Mouse (Mus musculus) spleen, adult 2 months (tissue): ENCODE data around the gene Adgrf1. TPM values are rescaled to one million over a fixed set of nuclear protein-coding genes. Genes with fewer than 3 reads are reported as not detected.
A peak's percentile ranks its signal among the peaks of the same experiment; 100 is the strongest.

Experiments used
- DNase-seq, 2 experiments: peaks; one replicate each; pipeline versions ENCODE4 v3.0.0 to v3.0.0-alpha.2; 2012 to 2021; ENCODE audit warnings: low spot score in 2 of 2, low read depth in 1 of 2
- H3K27ac ChIP-seq: fragments of 200-500 bp; 2 replicates; pipeline ENCODE4 v1.5.1; 2012; ENCODE audit warnings: low read length, inconsistent platforms; ENCODE audit not compliant: insufficient read depth
- H3K27me3 ChIP-seq: fragments of 200-500 bp; 2 replicates; pipeline ENCODE4 v1.6.1; 2012; ENCODE audit warnings: mild to moderate bottlenecking, moderate library complexity, low read length, inconsistent platforms; ENCODE audit not compliant: control insufficient read depth, insufficient read depth
- H3K36me3 ChIP-seq: fragments of 200-500 bp; 2 replicates; pipeline ENCODE4 v1.6.1; 2012; ENCODE audit warnings: mild to moderate bottlenecking, low read length, inconsistent platforms; ENCODE audit not compliant: control insufficient read depth, insufficient read depth
- H3K4me1 ChIP-seq: fragments of 200-500 bp; 2 replicates; pipeline ENCODE4 v1.6.1; 2011; ENCODE audit warnings: inconsistent platforms; ENCODE audit not compliant: control insufficient read depth, insufficient read depth, insufficient read length
- H3K4me3 ChIP-seq: fragments of 200-500 bp; 2 replicates; pipeline ENCODE4 v1.5.1; 2011; ENCODE audit warnings: mild to moderate bottlenecking, inconsistent platforms; ENCODE audit not compliant: insufficient read depth, insufficient read length; ENCODE audit errors: extremely low read depth
- CTCF ChIP-seq: fragments of 200-500 bp; IDR thresholded peaks from 2 replicates; pipeline ENCODE4 v1.5.1; 2011; ENCODE audit warnings: mild to moderate bottlenecking, inconsistent platforms; ENCODE audit not compliant: insufficient read depth, insufficient read length, insufficient replicate concordance; ENCODE audit errors: extremely low read depth
- POLR2A ChIP-seq: fragments of 200-500 bp; IDR thresholded peaks from 2 replicates; pipeline ENCODE4 v1.6.1; 2011; ENCODE audit warnings: low read depth, low read length, inconsistent platforms
- WGBS: fragments of 180-500 bp; shearing (Covaris S2); methylation state at CpG from one replicate; pipeline ENCODE4 v1.1.7; 2018; 5-methylcytosine and 5-hydroxymethylcytosine counted together
- polyA plus RNA-seq: library from polyadenylated mRNA; depleted of rRNA; stranded (reverse); fragments of >200 nt; gene quantifications from 2 replicates; pipeline ENCODE4 v1.2.3, GENCODE M21; 2012

The Adgrf1 gene
- polyA plus RNA-seq, 1 experiment: not detected

GRCm38 (mm10) chr17:43252846-43253245 is 17.3 kb upstream of the Adgrf1 start:
- no peak overlapping the region for H3K27ac ChIP-seq
- H3K4me3 ChIP-seq: no peak overlapping the region
- TF ChIP-seq POLR2A (no peak), CTCF (no peak)
- H3K36me3 ChIP-seq: no peaks in the 10 kb centered on the region
- 91% methylated on average over 11 of the region's 11 CpGs for WGBS
- no peaks in the 10 kb centered on the region for H3K27me3 ChIP-seq
- no peak for DNase-seq
- peaks cover 7% of the 10 kb centered on the region; the same call in 1 of the 2 replicates for H3K4me1 ChIP-seq

- Histone ChIP-seq H3K4me1 (peaks cover 7% of the 10 kb centered on the region; the same call in 1 of the 2 replicates), H3K36me3 (no peaks in the 10 kb centered on the region), H3K27me3 (no peaks in the 10 kb centered on the region), H3K27ac (no peak overlapping the region), H3K4me3 (no peak overlapping the region)
- no peak for TF ChIP-seq CTCF
- TF ChIP-seq POLR2A: no peak
- no peak for DNase-seq
- WGBS: 14% methylated on average over 3 of the region's 3 CpGs
These were observed 15.9 kb upstream of the Adgrf1 start for GRCm38 (mm10) chr17:43254261-43254660.

DNA sequence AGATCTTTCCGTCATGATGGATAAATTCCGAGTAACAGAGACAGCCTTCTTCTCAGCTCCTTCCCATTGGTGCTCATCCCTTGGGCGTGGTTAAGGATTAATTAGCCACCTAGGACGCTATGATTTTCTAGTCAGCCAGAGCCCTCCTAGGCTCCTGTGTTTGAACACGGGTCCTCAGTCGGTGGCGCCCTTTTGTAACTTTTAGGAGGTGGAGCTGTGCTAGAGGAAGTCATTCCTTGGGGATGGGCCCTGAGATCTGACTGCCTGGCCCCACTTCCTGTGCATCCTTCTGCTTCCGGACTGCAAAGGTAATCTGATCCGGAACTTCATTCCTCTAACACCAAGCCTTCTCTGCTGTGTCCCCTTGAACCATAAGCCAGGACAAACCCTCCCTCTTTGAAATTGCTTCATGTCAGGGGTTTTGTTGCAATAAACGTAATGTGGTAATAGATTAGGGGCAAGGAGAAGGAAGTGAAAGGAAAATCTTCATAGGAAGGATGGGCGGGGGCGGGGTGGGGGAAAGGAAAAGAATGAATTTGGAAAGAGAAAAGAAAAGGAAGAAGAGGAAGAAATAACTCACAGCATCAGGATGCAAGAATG is 13.5 kb upstream of the Adgrf1 start:
- no peaks in the 10 kb centered on the region for H3K36me3 ChIP-seq
- TF ChIP-seq POLR2A (no peak), CTCF (no peak)
- H3K27me3 ChIP-seq: no peaks in the 10 kb centered on the region
- no peak overlapping the region for H3K27ac ChIP-seq
- no peak overlapping the region for H3K4me3 ChIP-seq
- WGBS: 79% methylated on average over 12 of the region's 12 CpGs
- H3K4me1 ChIP-seq: peaks cover 7% of the 10 kb centered on the region; the same call in 1 of the 2 replicates
- no peak for DNase-seq

- no peak overlapping the region for H3K27ac ChIP-seq
- no peaks in the 10 kb centered on the region for H3K27me3 ChIP-seq
- 97% methylated on average over 1 of the region's 1 CpGs for WGBS
- DNase-seq: no peak
- H3K36me3 ChIP-seq: no peaks in the 10 kb centered on the region
- TF ChIP-seq POLR2A: no peak
- no peak for TF ChIP-seq CTCF
- H3K4me1 ChIP-seq: peaks cover 7% of the 10 kb centered on the region; the same call in 1 of the 2 replicates
- no peak overlapping the region for H3K4me3 ChIP-seq
These were observed 12.4 kb upstream of the Adgrf1 start for GRCm38 (mm10) chr17:43257699-43258098.

DNA sequence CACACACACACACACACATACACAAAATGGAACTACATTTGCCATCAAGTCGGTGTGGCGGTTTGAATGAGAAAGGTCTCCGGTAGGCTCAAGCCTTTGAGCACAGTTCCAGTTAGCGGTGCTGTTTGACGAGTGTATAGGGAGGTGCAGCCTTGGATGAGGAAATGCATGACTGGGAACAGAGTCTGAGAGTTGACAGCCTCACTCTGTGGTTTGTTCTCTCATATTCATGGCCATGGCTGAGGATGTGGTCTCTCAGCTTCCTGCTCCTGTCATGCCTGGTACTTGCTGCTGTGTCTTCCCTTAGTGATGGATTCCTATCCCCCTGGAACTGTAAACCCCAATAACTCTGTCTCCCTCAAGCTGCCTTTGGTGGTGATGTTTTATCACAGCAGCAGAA is 8.2 kb upstream of the Adgrf1 start:
- no peak overlapping the region for H3K4me3 ChIP-seq
- H3K27ac ChIP-seq: no peak overlapping the region
- no peaks in the 10 kb centered on the region for H3K27me3 ChIP-seq
- TF ChIP-seq POLR2A: no peak
- TF ChIP-seq CTCF: no peak
- 67% methylated on average over 5 of the region's 5 CpGs for whole genome bisulfite sequencing
- no peaks in the 10 kb centered on the region for H3K36me3 ChIP-seq
- 0 out of 2 replicates have a peak, but pooled peaks cover under 1% of the 10 kb centered on the region for H3K4me1 ChIP-seq
- DNase-seq: no peak

- WGBS: 88% methylated on average over 7 of the region's 7 CpGs
- H3K4me3 ChIP-seq: no peak overlapping the region
- DNase-seq: no peak
- TF ChIP-seq CTCF (no peak), POLR2A (no peak)
- no peaks in the 10 kb centered on the region for H3K27me3 ChIP-seq
- 0 out of 2 replicates have a peak, but pooled peaks cover 4% of the 10 kb centered on the region for H3K4me1 ChIP-seq
- no peaks in the 10 kb centered on the region for H3K36me3 ChIP-seq
- H3K27ac ChIP-seq: no peak overlapping the region
These were observed 5.4 kb upstream of the Adgrf1 start for GRCm38 (mm10) chr17:43264739-43265138.

DNA sequence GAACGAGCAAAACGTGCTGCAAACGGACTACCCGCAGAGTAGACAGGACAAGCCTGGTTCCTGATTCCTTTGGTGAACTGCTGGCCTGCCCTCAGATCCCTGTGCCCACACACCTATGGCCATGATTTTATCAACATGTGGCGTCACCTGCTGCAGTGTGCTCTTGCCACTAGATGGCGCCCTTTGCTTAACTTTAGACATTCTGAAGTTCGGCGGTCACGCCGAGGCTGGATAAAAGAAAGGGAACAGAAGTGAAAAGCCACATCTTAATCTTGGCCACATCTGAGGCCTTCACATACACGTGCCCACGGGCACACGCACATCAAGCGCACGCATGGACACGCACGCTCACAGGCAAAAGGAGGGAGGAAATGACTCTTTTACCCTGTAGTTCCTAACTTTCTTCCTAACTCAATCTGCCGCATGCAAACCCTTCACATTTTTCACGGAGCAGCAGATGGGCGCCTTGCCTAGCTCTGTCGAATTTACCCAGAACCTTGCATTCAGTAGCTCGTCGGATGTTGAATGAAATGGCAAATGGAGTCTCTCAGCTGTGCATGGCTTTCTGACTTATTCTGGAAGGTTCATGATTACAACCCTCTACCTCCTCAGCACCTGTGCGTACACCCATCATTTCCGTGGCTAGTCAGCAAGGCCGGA is 4.8 kb upstream of the Adgrf1 start:
- no peaks in the 10 kb centered on the region for H3K27me3 ChIP-seq
- H3K4me3 ChIP-seq: no peak overlapping the region
- no peak overlapping the region for H3K27ac ChIP-seq
- DNase-seq: peak; percentile 53 to 59
- TF ChIP-seq POLR2A (no peak), CTCF (peak; percentile 85; the same call in 1 of the 2 replicates)
- H3K36me3 ChIP-seq: no peaks in the 10 kb centered on the region
- H3K4me1 ChIP-seq: 0 out of 2 replicates have a peak, but pooled peaks cover 4% of the 10 kb centered on the region
- 23% methylated on average over 26 of the region's 26 CpGs for WGBS
